Mouse (Mus musculus) c-Kit-positive CD71-positive TER-119-negative erythroid progenitor cells, embryonic 14.5 days (primary cell): ENCODE results near the gene Cyb561a3.
"Not testable (repeated sequence)": the region's sequence is repeated elsewhere in the genome, so short reads cannot be mapped to it uniquely, and the experiment has no call there.

Experiments
- DNase-seq: peaks from one replicate; pipeline ENCODE4 v3.0.0-alpha.2; 2013; ENCODE audit warnings: low read depth

Gene Cyb561a3

GRCm38 (mm10) chr19:10576690-10577561 lies at the start of gene Cyb561a3, which contains the start of gene Tmem138:
Gene Cyb561a3 (plus strand): TSS chr19:10577172.
Gene Tmem138 (minus strand): TSS chr19:10577362.
- peak; percentile 93 for DNase-seq

- no peak for DNase-seq
Measured at GRCm38 (mm10) chr19:10530082-10530481, 46.9 kb upstream of the Cyb561a3 start.

- DNase-seq, result peak; percentile 45
Measured at GRCm38 (mm10) chr19:10539454-10539853, 37.5 kb upstream of the Cyb561a3 start.

GRCm38 (mm10) chr19:10555624-10556510 lies 21.1 kb upstream of the Cyb561a3 start, which contains the start of gene Tmem216:
Gene Tmem216 (minus strand): TSS chr19:10556238.
- peak; percentile 75 for DNase-seq

GRCm38 (mm10) chr19:10557001-10557400 lies 20.0 kb upstream of the Cyb561a3 start:
- DNase-seq, result no peak

- DNase-seq, result no peak
Measured at GRCm38 (mm10) chr19:10557430-10557829, 19.5 kb upstream of the Cyb561a3 start.

- not testable (repeated sequence) for DNase-seq
Measured at GRCm38 (mm10) chr19:10557837-10558375, 19.1 kb upstream of the Cyb561a3 start.

- no peak for DNase-seq
Measured at GRCm38 (mm10) chr19:10560108-10560507, 16.9 kb upstream of the Cyb561a3 start.

- no peak for DNase-seq
Measured at GRCm38 (mm10) chr19:10561558-10562314, 15.2 kb upstream of the Cyb561a3 start.

GRCm38 (mm10) chr19:10562351-10562750 lies 14.6 kb upstream of the Cyb561a3 start:
- DNase-seq, result no peak

- DNase-seq, result no peak
Measured at GRCm38 (mm10) chr19:10564278-10564677, 12.7 kb upstream of the Cyb561a3 start.

GRCm38 (mm10) chr19:10565217-10565616 lies 11.8 kb upstream of the Cyb561a3 start:
- no peak for DNase-seq

- no peak for DNase-seq
Measured at GRCm38 (mm10) chr19:10569627-10570026, 7.3 kb upstream of the Cyb561a3 start.

GRCm38 (mm10) chr19:10580102-10580501 lies 3.1 kb downstream of the Cyb561a3 start:
- DNase-seq, result no peak

- no peak for DNase-seq
Measured at GRCm38 (mm10) chr19:10580761-10581160, 3.8 kb downstream of the Cyb561a3 start.

- DNase-seq, result no peak
Measured at GRCm38 (mm10) chr19:10581984-10582383, 5.0 kb downstream of the Cyb561a3 start.

- no peak for DNase-seq
Measured at GRCm38 (mm10) chr19:10583550-10584146, 6.7 kb downstream of the Cyb561a3 start.

GRCm38 (mm10) chr19:10585112-10585511 lies 8.1 kb downstream of the Cyb561a3 start:
- no peak for DNase-seq

- no peak for DNase-seq
Measured at GRCm38 (mm10) chr19:10587231-10587630, 10.3 kb downstream of the Cyb561a3 start.

- DNase-seq, result no peak
Measured at GRCm38 (mm10) chr19:10589127-10589857, 12.3 kb downstream of the Cyb561a3 start.
